Mouse (Mus musculus) adrenal gland, adult 2 months (tissue): ENCODE results near the gene Arpc4. TPM values are rescaled to one million over a fixed set of nuclear protein-coding genes. Genes with fewer than 3 reads are reported as not detected.
"Not testable (repeated sequence)": the region's sequence is repeated elsewhere in the genome, so short reads cannot be mapped to it uniquely, and the experiment has no call there.

Source experiments
- DNase-seq: peaks from one replicate; pipeline ENCODE4 v3.0.0; 2021
- long read RNA-seq: library from polyadenylated mRNA; stranded (forward); transcript quantifications from one replicate; pipeline ENCODE4 v2.0.0, GENCODE M21; 2021
- polyA plus RNA-seq: library from polyadenylated mRNA; depleted of rRNA; stranded (reverse); fragments of >200 nt; gene quantifications from 2 replicates; pipeline ENCODE4 v1.2.3, GENCODE M21; 2012; rRNA removed
- total RNA-seq, 2 experiments: library from RNA; stranded (reverse); gene quantifications; 2 replicates each; pipeline ENCODE4 v1.2.3; 2021

Gene Arpc4
- total RNA-seq = 100 to 1,000 TPM; 175 to 211 TPM
- polyA plus RNA-seq = 61.0 and 62.3 TPM in 2 replicates
- long read RNA-seq, transcript Arpc4-203 (5 exons, 1,323 nt) = minor isoform, 5 of 129 reads
- long read RNA-seq, transcript Arpc4-201 (6 exons, 2,270 nt) = major isoform, 114 of 129 reads
- long read RNA-seq, partial matches to known transcripts = 10 of 129 reads
- long read RNA-seq, other reads (novel, unspliced or antisense) = 0 of 129 reads

DNA sequence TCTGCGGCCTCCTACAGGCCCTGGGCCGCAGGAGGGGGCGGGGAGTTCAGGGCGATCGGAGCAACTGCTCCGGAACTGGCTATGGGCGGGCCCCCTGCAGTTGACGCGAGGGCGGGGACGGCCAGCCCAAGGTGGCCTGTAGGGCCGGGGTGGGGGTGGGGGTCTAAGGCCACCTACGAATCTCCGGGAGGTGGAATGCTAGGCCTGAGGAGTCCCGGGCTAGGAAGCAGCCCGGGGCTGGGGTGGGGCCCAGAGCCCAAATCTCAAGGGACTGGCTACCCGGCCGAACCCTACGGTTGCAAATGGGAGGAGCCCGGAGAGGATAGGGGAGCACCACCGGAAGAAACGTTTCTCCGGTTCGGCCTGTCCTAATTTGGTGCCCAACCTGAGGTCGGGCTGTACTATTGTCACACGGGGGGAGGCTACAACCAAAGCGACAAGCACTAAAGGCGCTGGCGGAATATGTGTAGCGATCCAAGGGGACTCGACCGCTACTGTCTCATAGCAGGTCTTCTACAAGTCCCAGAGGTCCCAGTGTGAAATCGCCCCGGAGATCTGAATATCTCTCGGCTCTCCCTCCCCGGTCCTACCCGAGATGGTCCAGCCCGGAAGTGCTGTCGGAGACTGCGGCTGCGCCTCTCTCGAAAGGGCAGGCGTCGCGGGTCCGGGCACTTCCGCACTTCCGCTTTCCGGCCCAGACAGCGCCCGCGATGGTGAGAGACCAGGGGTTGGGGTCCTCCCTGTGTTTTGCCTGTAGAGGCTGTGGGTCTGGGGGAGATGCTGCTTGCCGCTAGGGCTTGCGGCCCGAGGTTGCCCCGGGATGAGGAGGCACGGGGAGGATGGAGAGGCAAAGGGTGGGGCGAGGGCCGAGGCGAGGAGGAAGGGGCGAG lies at the start of gene Arpc4, which contains the start of gene Tada3:
Arpc4 (plus strand) TSS at position 620 of the 890 bp plus-strand sequence.
Tada3 (minus strand) TSS at position 388 of the 890 bp plus-strand sequence.
- DNase-seq = peak; percentile 95

DNA sequence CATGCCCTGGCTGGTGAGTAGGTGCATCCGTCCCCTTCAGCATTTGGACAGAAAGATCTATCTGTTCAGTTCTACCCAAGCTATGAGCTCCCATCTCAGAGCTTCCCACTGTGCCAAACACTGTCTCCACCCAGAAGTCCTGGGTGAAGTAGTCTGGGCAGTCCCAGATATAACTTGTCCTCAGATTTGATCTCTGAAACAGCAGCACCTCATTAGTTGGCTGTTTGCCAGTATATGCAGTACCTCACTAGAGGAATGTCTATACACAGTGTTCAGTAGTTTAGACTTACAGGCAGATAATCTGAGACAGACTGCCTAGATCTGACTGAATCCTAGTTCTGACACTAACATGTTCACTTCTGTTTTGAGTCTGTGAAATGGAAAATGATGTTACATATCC lies 48.5 kb upstream of the Arpc4 start:
- no peak for DNase-seq

DNA sequence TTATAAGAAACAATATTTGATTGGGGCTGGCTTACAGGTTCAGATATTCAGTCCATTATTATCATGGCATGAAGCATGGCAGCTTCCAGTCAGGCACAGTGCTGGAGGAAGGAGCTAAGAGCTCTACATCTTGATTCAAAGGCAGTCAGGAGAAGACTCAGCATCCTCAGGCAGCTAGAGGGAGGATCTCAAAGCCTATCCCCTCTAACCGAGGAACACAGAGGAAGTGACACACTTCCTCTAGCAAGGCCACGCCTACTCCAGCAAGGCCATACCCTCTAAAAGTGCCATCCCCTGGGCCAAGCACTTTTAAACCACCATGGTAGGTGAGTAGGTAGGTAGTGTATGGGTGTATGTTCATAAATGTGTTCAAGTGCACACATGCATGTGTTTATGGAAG lies 47.4 kb upstream of the Arpc4 start:
- no peak for DNase-seq

- DNase-seq = no peak
Measured at GRCm38 (mm10) chr6:113331721-113332120, 46.2 kb upstream of the Arpc4 start.

- DNase-seq = not testable (repeated sequence)
Measured at GRCm38 (mm10) chr6:113332734-113333133, 45.2 kb upstream of the Arpc4 start.

DNA sequence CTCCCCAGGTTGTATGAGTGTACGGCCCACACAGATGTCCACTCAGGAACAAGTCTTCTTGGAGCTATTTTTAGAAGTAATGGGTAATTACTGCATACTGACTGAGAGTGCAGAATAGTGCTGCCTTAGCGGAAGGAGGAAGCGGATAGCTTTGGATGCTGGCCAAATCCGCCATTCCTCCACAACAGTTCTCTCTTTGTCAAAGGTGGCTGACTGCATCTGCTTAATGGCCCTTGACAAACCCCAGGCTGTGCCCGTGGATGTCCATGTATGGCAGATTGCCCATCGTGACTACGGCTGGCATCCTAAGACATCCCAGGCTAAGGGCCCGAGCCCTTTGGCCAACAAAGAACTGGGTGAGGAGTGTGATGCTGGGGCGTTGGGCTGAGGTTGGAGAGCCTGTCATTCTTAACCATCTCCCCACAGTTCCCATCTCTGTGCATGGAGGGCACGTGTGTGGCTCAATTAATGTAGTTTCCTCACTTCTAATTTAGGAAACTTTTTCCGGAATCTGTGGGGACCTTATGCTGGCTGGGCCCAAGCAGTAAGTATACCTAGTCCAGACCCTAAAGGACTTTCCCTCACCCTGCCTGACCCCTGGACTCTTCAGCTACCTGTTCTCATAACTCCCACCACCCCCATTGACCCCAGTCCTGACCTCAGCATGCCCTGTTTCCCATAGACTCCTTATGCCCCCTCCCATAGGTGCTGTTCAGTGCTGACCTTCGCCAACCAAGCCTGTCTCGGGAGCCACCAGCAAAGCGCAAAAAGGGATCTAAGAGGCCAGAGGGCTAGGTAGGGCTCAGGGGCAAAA lies 44.6 kb upstream of the Arpc4 start:
- no peak for DNase-seq

DNA sequence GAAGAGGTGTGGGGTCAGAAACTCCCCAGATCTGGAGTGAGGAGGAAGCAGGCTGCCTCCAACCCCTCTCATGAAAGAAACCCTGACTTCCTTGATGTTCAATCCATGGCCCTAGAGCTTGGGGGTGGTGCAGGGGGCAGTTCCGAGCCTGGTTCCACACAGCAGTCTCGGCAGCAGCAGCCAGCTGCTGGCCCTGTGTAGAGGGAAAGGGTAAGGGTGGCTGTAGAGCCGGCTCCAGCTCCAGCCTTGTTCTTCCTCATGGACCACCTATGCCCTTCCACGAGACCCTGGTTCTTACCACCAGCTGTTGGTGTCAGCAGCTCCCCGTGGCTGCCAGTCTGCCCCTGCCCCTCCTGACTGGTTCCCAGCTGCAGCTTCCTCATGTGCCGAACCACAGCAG lies 43.7 kb upstream of the Arpc4 start:
- DNase-seq = no peak

DNA sequence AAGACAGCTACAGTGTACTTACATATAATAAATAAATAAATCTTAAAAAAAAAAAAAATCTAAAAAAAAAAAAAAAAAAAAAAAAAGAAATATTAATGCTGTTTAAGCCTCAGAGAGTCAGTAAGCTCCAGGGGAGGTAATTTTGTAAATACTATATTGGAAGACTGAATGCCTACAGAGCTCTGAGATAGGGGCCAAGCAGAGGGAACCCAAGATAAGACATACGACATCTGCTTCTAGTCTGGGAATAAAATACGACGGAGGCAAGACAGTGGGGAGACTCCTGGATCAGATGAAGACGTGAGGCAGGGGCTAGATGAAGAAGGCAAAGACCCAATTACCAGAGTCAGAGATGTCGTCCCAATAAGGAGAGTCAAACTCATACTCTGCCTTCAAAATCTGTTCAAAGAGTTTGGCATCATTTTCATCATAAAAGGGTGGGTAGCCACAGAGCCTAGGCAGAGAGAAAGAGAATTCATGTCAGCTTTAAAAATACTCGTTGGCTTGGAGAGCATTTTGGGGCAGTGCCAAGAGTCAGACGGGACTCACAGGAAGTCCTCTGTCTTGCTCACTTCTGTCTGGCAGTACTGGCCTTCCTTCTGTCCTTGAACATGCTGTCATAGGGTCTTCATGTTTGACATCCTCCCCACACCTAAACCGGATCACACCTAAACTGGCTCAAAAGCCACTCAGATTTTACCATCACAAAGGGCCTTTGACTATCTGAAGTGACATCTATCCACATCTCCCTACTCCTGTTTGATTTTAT lies 40.9 kb upstream of the Arpc4 start:
- DNase-seq = peak; percentile 70

DNA sequence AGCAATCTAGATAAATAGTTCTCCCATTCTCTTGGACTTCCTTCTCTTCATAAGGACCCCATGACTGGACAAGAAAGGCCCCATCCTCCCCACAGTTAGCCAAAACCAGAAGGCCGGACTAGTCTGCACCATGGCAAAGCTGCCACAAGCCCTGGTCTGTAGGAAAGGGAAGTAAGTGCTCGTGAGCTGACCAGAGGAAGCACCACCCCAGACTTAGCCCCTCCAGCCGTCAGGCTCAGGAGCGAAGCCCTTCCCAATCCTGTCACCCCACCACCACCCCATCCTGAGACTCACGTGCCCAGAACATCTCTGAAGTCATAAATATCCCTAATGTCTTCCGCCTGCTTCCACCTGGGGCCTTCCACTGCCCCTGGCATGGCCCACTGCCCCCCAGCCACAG lies 36.3 kb upstream of the Arpc4 start:
- no peak for DNase-seq

DNA sequence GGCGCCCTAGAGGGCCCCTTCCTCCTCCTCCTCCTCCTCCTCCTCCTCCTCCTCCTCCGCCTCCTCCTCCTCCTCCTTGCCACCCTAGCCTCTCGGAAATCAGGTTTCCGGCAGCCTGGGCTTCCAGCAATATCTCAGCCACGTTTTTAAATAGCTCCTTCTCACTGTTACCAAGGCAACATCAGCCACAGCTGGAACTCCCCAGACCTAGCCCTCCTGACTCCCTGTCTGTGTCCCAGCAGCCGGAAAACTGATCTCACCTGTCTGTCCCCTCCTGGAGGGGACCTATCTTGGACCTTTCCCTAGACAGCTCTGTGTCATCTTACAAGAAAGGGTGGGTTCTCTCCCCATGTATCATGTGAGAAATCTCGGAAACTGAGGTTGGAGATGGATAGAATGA lies 35.6 kb upstream of the Arpc4 start:
- no peak for DNase-seq

DNA sequence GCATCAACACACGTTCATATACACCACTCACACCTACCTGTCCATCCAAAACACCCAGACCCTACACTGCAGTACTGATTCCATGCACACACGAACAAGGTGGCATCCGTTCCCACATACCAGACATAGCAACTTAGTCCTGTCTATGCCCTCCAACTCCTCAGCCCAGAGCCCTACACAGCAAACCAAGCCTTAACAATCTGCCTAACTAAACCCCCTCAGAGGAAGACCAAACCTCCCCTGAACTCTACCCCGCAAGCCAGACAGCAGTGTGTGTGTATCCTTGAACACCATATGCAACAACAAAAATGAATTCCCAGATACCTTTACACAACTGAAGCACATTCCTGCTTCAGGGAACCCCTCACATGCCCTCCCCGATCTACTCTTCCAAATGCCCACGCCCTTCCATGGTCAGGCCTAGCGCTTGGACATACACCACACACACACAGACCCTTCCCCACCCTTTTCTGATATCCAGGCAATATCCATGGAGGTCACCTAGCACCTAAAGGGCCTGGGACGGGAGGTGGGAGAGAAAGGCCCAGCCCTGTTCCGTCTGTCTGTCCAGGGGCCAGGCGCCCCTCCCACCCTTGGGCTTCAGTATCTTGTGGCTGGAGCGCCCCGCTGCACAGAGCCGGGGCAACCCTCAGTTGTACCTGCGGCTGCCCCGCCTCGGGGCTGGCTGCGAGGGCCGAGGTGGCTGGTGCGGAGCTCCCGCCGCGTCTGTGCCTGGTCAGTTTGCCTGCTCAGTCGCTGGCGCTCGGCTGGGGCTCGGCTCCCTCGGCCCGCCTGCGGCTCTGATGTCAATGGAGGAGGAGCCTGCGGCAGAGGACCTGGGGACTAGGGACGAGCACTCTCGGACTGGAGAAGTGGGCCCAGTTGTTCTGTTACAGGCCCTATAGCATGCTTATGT lies 34.5 kb upstream of the Arpc4 start, which contains the start of gene Camk1:
Camk1 (minus strand) TSS at position 808 of the 916 bp plus-strand sequence.
- DNase-seq = peak; percentile 93

DNA sequence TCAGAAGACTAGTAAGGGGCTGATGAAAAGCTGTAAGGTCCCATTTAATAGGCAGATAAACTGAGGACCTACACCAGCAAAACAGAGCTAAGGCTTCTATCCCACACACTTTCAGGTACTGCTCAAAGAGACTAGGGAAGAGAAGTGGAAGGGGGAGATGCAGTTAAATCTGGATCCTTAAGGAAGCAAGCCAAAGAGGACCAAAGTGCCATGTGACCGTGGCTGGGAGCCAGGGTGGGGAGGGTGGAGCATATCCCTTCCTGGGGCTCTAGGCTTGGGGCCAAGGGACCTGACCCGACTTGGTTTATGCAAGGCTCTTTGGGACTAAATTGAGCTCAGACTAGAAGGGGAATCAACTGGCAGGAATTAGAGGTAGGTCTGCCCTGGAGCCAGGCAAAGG lies 33.6 kb upstream of the Arpc4 start:
- DNase-seq = peak; percentile 87

GRCm38 (mm10) chr6:113346897-113347296 lies 31.0 kb upstream of the Arpc4 start:
- no peak for DNase-seq

GRCm38 (mm10) chr6:113350538-113350937 lies 27.4 kb upstream of the Arpc4 start:
- no peak for DNase-seq

GRCm38 (mm10) chr6:113351161-113351560 lies 26.8 kb upstream of the Arpc4 start:
- DNase-seq = no peak

- DNase-seq = no peak
Measured at GRCm38 (mm10) chr6:113351653-113352052, 26.3 kb upstream of the Arpc4 start.

DNA sequence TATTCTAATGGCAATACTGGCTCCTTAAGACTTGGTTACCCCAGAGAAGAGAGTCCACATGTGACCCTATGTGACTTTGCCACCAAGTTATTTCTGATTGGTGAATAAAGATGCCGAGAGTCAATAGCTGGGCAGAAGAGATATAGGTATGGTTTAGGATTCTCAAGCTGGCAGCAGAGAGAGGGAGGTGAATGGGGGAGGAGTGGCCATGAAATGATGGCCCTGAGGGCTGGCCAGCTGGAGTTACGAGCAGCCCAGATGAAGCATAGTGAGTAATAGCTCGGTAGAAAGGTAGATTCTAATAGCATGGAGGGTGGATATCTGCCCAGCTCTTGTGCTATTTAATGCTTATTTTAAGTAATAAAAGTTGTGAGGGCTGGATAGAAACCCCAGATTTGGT lies 25.1 kb upstream of the Arpc4 start:
- peak; percentile 45 for DNase-seq

GRCm38 (mm10) chr6:113353696-113354095 lies 24.2 kb upstream of the Arpc4 start:
- no peak for DNase-seq

GRCm38 (mm10) chr6:113361476-113361875 lies 16.4 kb upstream of the Arpc4 start:
- DNase-seq = no peak

DNA sequence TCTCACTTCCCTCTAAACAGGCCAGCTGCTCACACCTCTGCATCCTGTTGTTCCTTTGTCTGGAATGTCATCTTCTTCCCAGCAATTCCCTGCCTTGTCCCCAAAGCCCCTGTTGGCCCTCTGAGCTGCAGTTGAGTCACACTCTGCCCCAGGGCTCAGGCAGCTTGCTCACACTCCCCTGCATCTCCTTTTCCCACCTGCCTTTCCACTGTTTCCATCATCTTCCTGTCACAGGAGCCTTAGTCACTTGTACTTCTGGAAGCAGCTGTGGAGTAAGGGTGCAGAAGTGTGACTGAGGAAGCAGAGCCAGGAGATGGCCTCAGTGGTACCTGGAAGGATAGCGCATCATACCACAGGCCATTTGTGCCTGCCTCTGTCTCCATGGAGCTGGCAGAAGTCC lies 15.7 kb upstream of the Arpc4 start:
- no peak for DNase-seq
